Mouse (Mus musculus): ENCODE data around the gene Pla2g4d. TPM values are rescaled to one million over a fixed set of nuclear protein-coding genes. Genes with fewer than 3 reads are reported as not detected.

Gene Pla2g4d
- total RNA-seq (2021) = not detected
- long read RNA-seq, experiment 1 = 0 reads
- long read RNA-seq, experiment 2 = 0 reads

- no peak for DNase-seq (ENCODE audit: low spot score)
These were observed at the start of gene Pla2g4d for GRCm38 (mm10) chr2:120288995-120289394. Gene Pla2g4d (minus strand): TSS chr2:120289197.

GRCm38 (mm10) chr2:120337886-120338285, 48.9 kb upstream of the Pla2g4d start:
- no peak for DNase-seq (ENCODE audit: low spot score)

GRCm38 (mm10) chr2:120331575-120331974, 42.6 kb upstream of the Pla2g4d start:
- DNase-seq (ENCODE audit: low spot score) = no peak

GRCm38 (mm10) chr2:120315077-120315476, 26.1 kb upstream of the Pla2g4d start:
- DNase-seq (ENCODE audit: low spot score) = no peak

- no peak for DNase-seq (ENCODE audit: low spot score)
These were observed 25.5 kb upstream of the Pla2g4d start for GRCm38 (mm10) chr2:120314487-120314886.

GRCm38 (mm10) chr2:120313976-120314375, 25.0 kb upstream of the Pla2g4d start, which contains the start of gene Pla2g4f:
Gene Pla2g4f (minus strand): TSS chr2:120314165.
- no peak for DNase-seq (ENCODE audit: low spot score)

- no peak for DNase-seq (ENCODE audit: low spot score)
These were observed 23.4 kb upstream of the Pla2g4d start for GRCm38 (mm10) chr2:120312276-120312825.

- DNase-seq (ENCODE audit: low spot score) = no peak
These were observed 15.1 kb upstream of the Pla2g4d start for GRCm38 (mm10) chr2:120304113-120304512.

- DNase-seq (ENCODE audit: low spot score) = no peak
These were observed 12.1 kb upstream of the Pla2g4d start for GRCm38 (mm10) chr2:120301076-120301475.

GRCm38 (mm10) chr2:120299866-120300265, 10.9 kb upstream of the Pla2g4d start:
- no peak for DNase-seq (ENCODE audit: low spot score)

- no peak for DNase-seq (ENCODE audit: low spot score)
These were observed 7.2 kb upstream of the Pla2g4d start for GRCm38 (mm10) chr2:120296160-120296559.

GRCm38 (mm10) chr2:120291471-120292078, 2.6 kb upstream of the Pla2g4d start:
- no peak for DNase-seq (ENCODE audit: low spot score)

- DNase-seq (ENCODE audit: low spot score) = no peak
These were observed 596 bp downstream of the Pla2g4d start for GRCm38 (mm10) chr2:120288401-120288800.

GRCm38 (mm10) chr2:120285639-120286038, 3.4 kb downstream of the Pla2g4d start:
- DNase-seq (ENCODE audit: low spot score) = no peak

- DNase-seq (ENCODE audit: low spot score) = no peak
These were observed 4.3 kb downstream of the Pla2g4d start for GRCm38 (mm10) chr2:120284705-120285104.

- DNase-seq (ENCODE audit: low spot score) = no peak
These were observed 4.9 kb downstream of the Pla2g4d start for GRCm38 (mm10) chr2:120284094-120284493.

GRCm38 (mm10) chr2:120283550-120283949, 5.4 kb downstream of the Pla2g4d start:
- DNase-seq (ENCODE audit: low spot score) = no peak

- DNase-seq (ENCODE audit: low spot score) = no peak
These were observed 7.8 kb downstream of the Pla2g4d start for GRCm38 (mm10) chr2:120281221-120281620.

GRCm38 (mm10) chr2:120279961-120280360, 9.0 kb downstream of the Pla2g4d start:
- DNase-seq (ENCODE audit: low spot score) = peak; percentile 43

- DNase-seq (ENCODE audit: low spot score) = no peak
These were observed 12.0 kb downstream of the Pla2g4d start for GRCm38 (mm10) chr2:120276951-120277350.

GRCm38 (mm10) chr2:120268635-120269034, 20.4 kb downstream of the Pla2g4d start:
- no peak for DNase-seq (ENCODE audit: low spot score)

GRCm38 (mm10) chr2:120265523-120265922, 23.5 kb downstream of the Pla2g4d start:
- no peak for DNase-seq (ENCODE audit: low spot score)

GRCm38 (mm10) chr2:120264858-120265257, 24.1 kb downstream of the Pla2g4d start:
- DNase-seq (ENCODE audit: low spot score) = no peak
